Mouse (Mus musculus) testis, adult 2 months (tissue): ENCODE results near the gene Cbfb. TPM values are rescaled to one million over a fixed set of nuclear protein-coding genes. Genes with fewer than 3 reads are reported as not detected.

Experiments used
- H3K27ac ChIP-seq: fragments of 200-500 bp; 2 replicates; pipeline ENCODE4 v1.5.1; 2012; ENCODE audit warnings: low read depth, low read length; ENCODE audit not compliant: control insufficient read depth, insufficient read depth
- H3K27me3 ChIP-seq: fragments of 200-500 bp; 2 replicates; pipeline ENCODE4 v1.6.1; 2012; ENCODE audit warnings: mild to moderate bottlenecking, low read length, moderate library complexity; ENCODE audit not compliant: control insufficient read depth, insufficient read depth
- H3K36me3 ChIP-seq: fragments of 200-500 bp; 2 replicates; pipeline ENCODE4 v1.6.1; 2012; ENCODE audit warnings: mild to moderate bottlenecking, low read length; ENCODE audit not compliant: control insufficient read depth, insufficient read depth
- H3K4me1 ChIP-seq: fragments of 200-500 bp; 2 replicates; pipeline ENCODE4 v1.6.1; 2012; ENCODE audit warnings: low read length; ENCODE audit not compliant: control insufficient read depth, insufficient read depth
- H3K4me3 ChIP-seq: fragments of 200-500 bp; 2 replicates; pipeline ENCODE4 v1.5.1; 2012; ENCODE audit warnings: low read depth, mild to moderate bottlenecking, low read length, moderate library complexity, mixed read lengths; ENCODE audit not compliant: control insufficient read depth
- CTCF ChIP-seq: fragments of 200-500 bp; IDR thresholded peaks from 2 replicates; pipeline ENCODE4 v1.5.1; 2012; ENCODE audit warnings: low read depth, mild to moderate bottlenecking, inconsistent platforms, low read length, moderate library complexity; ENCODE audit not compliant: control insufficient read depth, insufficient read depth, insufficient replicate concordance
- POLR2A ChIP-seq: fragments of 200-500 bp; IDR thresholded peaks from 2 replicates; pipeline ENCODE4 v1.6.1; 2012; ENCODE audit warnings: low read depth, mild to moderate bottlenecking, inconsistent platforms, low read length, moderate library complexity; ENCODE audit not compliant: control insufficient read depth
- polyA plus RNA-seq: library from polyadenylated mRNA; depleted of rRNA; stranded (reverse); fragments of >200 nt; gene quantifications from 2 replicates; pipeline ENCODE4 v1.2.3, GENCODE M21; 2012

The Cbfb gene
- polyA plus RNA-seq, 1 experiment, result 7.0 TPM

- Histone ChIP-seq H3K27me3 (no peaks in the 10 kb centered on the region), H3K36me3 (peaks cover 2% of the 10 kb centered on the region), H3K27ac (no peak overlapping the region), H3K4me1 (no peaks in the 10 kb centered on the region), H3K4me3 (no peak overlapping the region)
- TF ChIP-seq CTCF (no peak), POLR2A (no peak)
Observed at GRCm38 (mm10) chr8:105233126-105233935, 62.9 kb downstream of the Cbfb start.

- TF ChIP-seq CTCF (no peak), POLR2A (no peak)
Observed at GRCm38 (mm10) chr8:105235206-105235605, 64.7 kb downstream of the Cbfb start.

GRCm38 (mm10) chr8:105237442-105238142 lies 67.1 kb downstream of the Cbfb start:
- H3K27me3 ChIP-seq, result no peaks in the 10 kb centered on the region
- no peak overlapping the region for H3K4me3 ChIP-seq
- peaks cover 3% of the 10 kb centered on the region for H3K36me3 ChIP-seq
- no peaks in the 10 kb centered on the region for H3K4me1 ChIP-seq
- no peak for TF ChIP-seq POLR2A
- no peak for TF ChIP-seq CTCF
- no peak overlapping the region for H3K27ac ChIP-seq

More at GRCm38 (mm10) chr8:105235206-105235605, 64.7 kb downstream of the Cbfb start:
- no peaks in the 10 kb centered on the region for H3K27me3 ChIP-seq
- peaks cover 3% of the 10 kb centered on the region for H3K36me3 ChIP-seq
- H3K27ac ChIP-seq, result no peak overlapping the region
- H3K4me1 ChIP-seq, result no peaks in the 10 kb centered on the region
- H3K4me3 ChIP-seq, result no peak overlapping the region

GRCm38 (mm10) chr8:105241016-105241415 lies 70.5 kb downstream of the Cbfb start:
- H3K27me3 ChIP-seq, result no peaks in the 10 kb centered on the region
- H3K4me3 ChIP-seq, result no peak overlapping the region
- TF ChIP-seq CTCF, result no peak
- TF ChIP-seq POLR2A, result no peak
- H3K4me1 ChIP-seq, result no peaks in the 10 kb centered on the region
- no peak overlapping the region for H3K27ac ChIP-seq
- H3K36me3 ChIP-seq, result peaks cover 1% of the 10 kb centered on the region; the same call in 1 of the 2 replicates

- TF ChIP-seq POLR2A (no peak), CTCF (no peak)
- Histone ChIP-seq H3K36me3 (peaks cover 3% of the 10 kb centered on the region; the same call in 1 of the 2 replicates), H3K27ac (no peak overlapping the region), H3K27me3 (no peaks in the 10 kb centered on the region), H3K4me1 (peaks cover 22% of the 10 kb centered on the region), H3K4me3 (no peak overlapping the region)
Observed at GRCm38 (mm10) chr8:105251954-105252353, 81.5 kb downstream of the Cbfb start.

GRCm38 (mm10) chr8:105252680-105253537 lies 82.4 kb downstream of the Cbfb start:
- Histone ChIP-seq H3K4me3 (no peak overlapping the region), H3K36me3 (peaks cover 3% of the 10 kb centered on the region; the same call in 1 of the 2 replicates)
- TF ChIP-seq POLR2A (no peak), CTCF (no peak)

More at GRCm38 (mm10) chr8:105252680-105253537, 82.4 kb downstream of the Cbfb start:
- H3K27ac ChIP-seq, result no peak overlapping the region
- no peaks in the 10 kb centered on the region for H3K27me3 ChIP-seq
- H3K4me1 ChIP-seq, result peaks cover 22% of the 10 kb centered on the region
